Mouse (Mus musculus): Measurements from ENCODE around the gene Mrpl12. TPM values are rescaled to one million over a fixed set of nuclear protein-coding genes. Genes with fewer than 3 reads are reported as not detected.
A peak's percentile ranks its signal among the peaks of the same experiment; 100 is the strongest.
"Not testable (repeated sequence)": the region's sequence is repeated elsewhere in the genome, so short reads cannot be mapped to it uniquely, and the experiment has no call there.

Gene Mrpl12
- total RNA-seq, 2 experiments from 2014 or later, result 229 to 250 TPM

DNA sequence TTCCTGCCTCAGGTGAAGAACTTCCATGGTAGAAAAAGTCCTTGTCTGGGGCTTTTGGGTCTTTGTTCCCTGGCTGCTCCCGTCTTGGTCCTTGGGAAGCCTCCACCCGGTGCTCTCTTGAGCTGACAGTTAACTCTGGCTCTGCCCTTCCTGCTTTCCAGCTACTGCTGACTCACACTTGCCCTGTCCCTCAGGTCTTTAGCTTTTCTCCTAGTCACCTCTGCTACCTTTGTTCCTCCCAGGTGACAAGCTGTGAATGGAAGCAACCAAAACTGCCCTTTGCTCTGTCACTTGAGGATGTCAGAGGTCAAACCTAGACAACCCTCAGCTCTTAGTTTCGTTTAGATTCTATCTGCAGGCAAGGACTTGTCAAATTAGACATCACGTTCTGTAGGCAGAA, 25.5 kb downstream of the Mrpl12 start:
- DNase-seq, result no peak

- DNase-seq, result no peak
Observed at GRCm38 (mm10) chr11:120510375-120511030, 26.1 kb downstream of the Mrpl12 start.

GRCm38 (mm10) chr11:120512790-120513453, 28.5 kb downstream of the Mrpl12 start:
- DNase-seq, result no peak

GRCm38 (mm10) chr11:120514262-120514661, 29.8 kb downstream of the Mrpl12 start:
- not testable (repeated sequence) for DNase-seq

GRCm38 (mm10) chr11:120515611-120516010, 31.2 kb downstream of the Mrpl12 start:
- DNase-seq, result peak; percentile 95

DNA sequence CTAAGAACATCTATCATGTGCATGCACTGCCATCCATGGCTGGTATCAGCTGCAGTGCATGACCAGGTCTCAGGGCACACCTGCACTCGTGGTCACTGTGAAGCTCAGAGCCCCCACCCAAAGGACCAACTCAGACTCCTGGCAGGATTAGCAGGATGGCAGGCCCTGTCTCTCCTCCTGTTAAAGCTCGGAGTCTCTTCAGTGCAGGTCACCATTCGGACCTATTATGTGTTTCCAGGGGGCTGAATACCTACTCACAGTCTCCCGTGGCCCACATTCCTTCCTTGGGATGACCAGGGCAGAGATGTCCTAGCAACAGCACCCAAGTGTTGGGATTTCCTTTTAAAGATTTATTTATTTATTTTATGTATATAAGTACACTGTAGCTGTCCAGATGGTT, 32.7 kb downstream of the Mrpl12 start:
- DNase-seq, result no peak

- DNase-seq, result peak; percentile 62
Observed at GRCm38 (mm10) chr11:120518027-120518426, 33.6 kb downstream of the Mrpl12 start.

GRCm38 (mm10) chr11:120518558-120518957, 34.1 kb downstream of the Mrpl12 start:
- no peak for DNase-seq

DNA sequence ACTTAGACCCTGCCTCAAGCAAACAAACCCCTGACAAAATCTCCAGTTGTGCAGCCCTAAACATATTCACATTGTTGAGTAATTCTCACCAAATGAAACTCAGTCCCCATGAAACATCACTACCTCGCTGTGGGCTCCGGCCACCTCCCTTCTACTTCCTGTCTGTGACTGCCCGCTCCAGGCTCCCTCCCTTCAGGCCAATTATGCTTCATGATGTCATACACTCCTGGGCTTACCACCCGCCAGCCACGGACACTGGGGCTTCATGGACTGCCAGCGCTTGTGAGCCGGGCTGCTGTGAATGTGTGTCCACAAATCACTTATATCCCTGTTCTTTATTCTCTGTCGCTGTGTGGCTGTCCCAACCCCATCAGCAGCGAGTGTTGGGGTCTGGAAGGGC, 35.3 kb downstream of the Mrpl12 start:
- DNase-seq, result peak; percentile 80

- no peak for DNase-seq
Observed at GRCm38 (mm10) chr11:120520498-120520897, 36.1 kb downstream of the Mrpl12 start.

DNA sequence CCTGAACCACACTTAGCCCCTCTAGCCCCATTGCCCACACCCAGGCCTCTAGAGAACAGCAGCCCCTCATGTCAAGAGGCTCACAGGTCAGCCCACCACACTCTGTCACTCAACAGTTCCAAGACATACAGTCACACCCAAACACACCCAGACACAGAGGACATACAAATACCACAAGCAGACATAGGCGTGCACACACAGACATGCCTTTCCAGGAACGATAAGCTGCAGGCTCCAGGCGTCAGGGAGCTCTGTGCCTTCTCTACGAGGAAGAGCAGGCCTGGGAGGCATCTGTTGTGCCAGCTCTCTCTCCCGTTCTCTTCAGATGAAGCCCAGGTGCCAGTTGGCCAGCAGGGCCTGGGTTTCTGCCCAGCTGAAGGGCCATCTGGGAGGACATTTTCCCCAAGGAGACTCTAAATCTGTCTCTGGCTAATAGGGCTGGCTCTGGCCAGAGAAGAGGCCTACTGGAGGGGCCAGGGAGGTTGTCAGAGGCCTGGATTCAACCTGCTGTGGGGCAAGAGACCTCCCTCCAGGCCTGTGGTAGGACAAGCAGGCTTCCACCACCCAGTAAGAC, 36.6 kb downstream of the Mrpl12 start:
- peak; percentile 76 for DNase-seq

DNA sequence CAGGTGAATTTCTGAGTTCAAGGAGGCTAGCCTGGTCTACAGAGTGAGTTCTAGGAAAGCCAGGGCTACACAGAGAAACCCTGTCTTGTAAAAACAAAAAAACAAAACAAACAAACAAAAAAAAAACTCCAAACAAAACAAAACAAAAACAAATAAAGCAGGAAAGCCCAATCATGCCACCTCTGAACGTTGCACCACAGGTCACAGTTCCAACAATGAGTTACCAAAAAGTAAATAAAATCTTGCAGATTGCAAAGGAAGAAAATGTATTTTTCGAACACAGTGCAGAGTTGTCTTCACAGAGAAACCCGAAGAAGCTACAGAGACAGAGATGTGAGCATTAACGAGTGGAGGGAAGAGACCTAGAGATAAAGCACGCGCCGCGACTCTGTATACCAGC, 38.2 kb downstream of the Mrpl12 start:
- no peak for DNase-seq

- no peak for DNase-seq
Observed at GRCm38 (mm10) chr11:120525959-120526358, 41.5 kb downstream of the Mrpl12 start.

DNA sequence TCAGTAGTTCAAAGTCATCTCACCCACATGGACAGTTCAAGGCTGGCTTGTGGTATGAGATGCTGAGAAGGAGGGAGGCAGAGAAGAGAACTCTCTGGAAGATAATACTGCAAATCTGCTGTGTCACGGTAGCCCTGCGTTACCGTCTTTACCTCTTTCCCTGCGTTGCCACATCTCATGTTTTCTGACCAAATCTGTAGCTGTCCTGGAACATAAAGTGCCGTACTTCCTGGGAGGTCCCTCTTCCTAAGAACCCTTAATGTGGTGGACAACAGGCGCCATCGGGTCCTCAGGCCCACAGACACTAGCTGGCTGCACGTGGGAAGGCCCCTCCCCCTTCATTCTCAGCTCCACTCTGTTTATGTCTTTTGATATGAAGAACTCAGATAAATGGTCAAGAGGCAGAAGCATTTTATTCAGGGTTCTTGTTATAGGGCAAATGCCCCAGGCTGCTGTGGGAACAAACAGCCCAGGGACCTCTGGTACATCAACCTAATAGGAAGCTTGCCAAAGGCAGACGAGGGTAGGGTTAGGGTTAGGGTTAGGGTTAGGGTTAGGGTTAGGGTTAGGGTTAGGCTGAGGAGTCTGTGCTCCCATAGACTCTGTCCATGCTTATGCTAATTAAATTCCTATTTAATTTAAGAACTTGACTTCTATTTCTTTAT, 43.4 kb downstream of the Mrpl12 start:
- DNase-seq, result no peak

DNA sequence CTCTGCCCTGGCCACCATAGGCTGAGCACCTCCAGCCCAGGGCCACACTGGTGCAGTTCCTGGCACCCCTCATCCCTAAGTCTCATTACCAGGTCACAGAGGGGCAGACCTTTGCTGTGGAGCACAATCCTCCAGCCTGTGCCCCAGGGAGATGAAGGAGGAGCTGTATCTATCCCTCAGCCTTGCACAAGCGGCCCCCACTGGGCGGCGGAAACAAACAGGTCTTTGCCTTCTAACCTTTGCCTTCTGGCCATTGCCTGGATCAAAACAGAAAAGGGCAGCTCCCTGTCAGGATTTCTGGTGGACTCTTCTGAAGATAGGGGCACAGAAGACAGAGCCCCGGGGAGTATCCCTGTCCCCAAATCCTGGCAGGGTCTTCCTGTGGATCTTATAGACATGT, 44.5 kb downstream of the Mrpl12 start:
- DNase-seq, result no peak

GRCm38 (mm10) chr11:120530085-120530964, 45.9 kb downstream of the Mrpl12 start, which contains the start of gene Gcgr:
Gene Gcgr (plus strand): TSS chr11:120530699.
- peak; percentile 39 for DNase-seq

DNA sequence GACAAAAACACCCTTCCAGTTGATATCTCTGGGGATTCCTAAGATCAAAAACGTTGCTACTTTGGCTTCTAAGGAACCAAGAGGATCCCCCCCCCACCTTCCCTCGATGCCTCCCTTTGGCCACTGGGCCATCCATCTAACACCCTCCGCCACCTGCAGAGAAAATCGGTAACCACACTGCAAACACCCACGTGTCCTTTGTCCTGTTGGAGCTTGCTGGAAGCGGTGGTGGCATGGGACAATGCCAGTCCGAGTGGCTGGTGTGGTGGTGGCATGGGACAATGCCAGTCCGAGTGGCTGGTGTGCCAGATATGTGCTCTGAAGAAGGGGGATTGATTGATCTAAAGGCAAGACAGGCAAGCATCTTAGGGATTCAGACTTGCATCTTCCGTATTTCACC, 47.2 kb downstream of the Mrpl12 start:
- no peak for DNase-seq

- no peak for DNase-seq
Observed at GRCm38 (mm10) chr11:120534093-120534492, 49.7 kb downstream of the Mrpl12 start.

GRCm38 (mm10) chr11:120535145-120535544, 50.7 kb downstream of the Mrpl12 start:
- DNase-seq, result no peak

DNA sequence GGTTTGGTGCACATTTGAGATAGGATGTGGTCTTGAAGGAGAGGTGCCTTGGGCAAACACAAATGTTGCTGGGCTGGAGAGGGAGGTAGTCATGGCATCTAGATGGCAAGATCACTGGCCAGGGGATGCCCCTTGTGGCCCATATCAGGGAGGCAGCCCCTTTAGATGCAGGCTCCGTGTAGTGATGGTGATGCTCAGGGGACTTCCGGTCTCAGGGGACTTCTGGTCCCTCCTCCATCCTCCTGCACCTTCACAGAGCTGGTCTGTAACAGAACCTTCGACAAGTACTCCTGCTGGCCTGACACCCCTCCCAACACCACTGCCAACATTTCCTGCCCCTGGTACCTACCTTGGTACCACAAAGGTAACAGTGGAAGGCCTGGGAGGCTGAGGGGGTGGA, 51.4 kb downstream of the Mrpl12 start:
- no peak for DNase-seq

GRCm38 (mm10) chr11:120538485-120538884, 54.1 kb downstream of the Mrpl12 start:
- peak; percentile 90 for DNase-seq

Measured in heart, postnatal 4 days (tissue).